Mouse (Mus musculus): ENCODE measurements around the gene Tcerg1l.

Gene Tcerg1l

DNA sequence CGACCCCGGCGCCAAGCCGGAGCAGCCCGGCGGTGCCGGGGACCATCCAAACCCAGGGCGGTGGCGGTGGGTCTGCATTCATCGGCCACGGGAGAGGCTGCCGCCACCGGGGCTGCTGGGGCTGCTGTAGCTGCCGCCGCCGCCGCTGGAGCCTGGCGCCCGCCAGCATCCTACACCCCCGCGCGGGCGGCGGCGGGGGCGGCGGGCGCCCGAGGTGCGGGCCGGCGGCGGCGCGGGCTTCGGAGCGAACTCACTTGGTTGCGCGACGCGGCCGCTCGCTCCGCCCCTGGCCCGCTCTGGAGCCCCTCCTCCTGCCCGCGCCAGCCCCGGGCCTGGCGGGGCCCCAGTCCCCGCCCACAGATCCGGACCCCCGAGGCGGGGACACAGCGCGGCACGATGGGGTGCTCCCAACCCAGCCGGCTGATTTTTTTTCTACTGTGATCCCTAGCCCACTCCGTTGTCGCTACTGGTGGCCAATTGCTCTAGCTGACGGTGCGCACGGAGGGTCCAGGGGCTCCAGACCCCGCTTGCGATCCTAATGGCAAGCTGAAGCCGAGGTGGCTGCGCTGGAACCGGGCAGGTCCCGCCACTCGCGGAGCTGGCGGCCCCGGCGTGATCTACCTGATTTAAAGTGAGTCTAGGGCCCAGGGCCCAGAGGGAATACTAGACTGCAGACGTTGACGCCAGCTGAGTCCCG lies at the start of gene Tcerg1l:
TSS of gene Tcerg1l (minus strand) at position 246 of the 697 bp plus-strand sequence.
- ATAC-seq (ENCODE audit: low TSS enrichment) = peak; percentile 29; the same call in 1 of the 2 replicates

DNA sequence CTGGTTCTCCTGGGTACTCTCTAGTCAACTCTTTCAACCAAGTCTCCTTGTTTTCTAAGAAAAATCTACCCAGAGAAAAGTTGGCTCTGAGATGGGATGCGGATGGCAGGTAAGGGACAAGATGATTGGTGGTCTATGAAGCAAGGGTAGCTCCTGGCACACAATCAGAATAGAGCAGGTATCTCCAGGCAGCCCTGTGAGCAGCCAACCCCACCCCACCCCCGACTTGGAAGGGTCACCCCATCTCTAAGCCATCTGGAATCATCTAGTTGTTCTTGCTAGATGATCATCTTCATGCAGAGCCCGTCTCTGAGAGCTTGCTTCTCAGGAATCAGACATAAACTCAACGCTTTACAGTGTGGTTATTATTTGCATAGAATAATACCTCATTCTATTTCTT lies 44.6 kb upstream of the Tcerg1l start:
- no peak for ATAC-seq (ENCODE audit: low TSS enrichment)

DNA sequence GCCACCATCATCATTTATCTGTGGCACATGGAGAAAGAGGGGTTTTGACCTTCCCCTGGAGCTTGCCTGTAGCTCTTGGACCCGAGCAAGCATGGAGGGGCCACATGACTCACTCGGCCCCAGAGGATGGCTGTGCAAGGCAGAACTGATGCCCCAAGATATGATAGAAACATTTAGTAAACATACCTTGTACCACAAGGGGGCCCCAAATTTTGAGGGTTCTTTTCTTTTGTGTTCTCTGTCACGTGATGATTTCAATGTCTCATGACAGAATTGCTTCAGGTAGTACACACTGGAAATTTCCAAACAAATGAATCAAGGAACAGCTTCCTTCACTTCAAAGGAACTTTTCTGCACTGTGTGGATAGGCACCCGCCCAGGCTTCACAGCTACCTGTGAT lies 35.0 kb upstream of the Tcerg1l start:
- ATAC-seq (ENCODE audit: low TSS enrichment) = no peak

DNA sequence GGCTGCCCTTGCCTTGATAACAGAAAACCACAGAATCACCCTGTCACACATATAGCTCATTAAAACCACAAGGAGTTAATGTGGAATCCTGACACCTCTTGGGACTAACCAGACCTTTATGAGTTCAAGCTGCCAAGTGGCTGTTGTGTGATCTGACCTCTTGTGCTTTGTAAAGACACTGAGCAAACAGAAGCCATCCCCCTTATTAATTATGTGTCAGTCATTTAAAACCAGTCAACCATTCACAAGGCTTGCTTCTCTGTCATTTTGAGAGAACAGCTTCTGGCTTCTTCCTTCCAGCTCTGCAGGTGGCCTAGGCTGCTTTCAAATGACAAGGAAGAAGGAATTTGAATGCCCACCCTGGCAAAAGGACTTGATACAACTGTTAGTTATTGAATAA lies 33.9 kb upstream of the Tcerg1l start:
- no peak for ATAC-seq (ENCODE audit: low TSS enrichment)

DNA sequence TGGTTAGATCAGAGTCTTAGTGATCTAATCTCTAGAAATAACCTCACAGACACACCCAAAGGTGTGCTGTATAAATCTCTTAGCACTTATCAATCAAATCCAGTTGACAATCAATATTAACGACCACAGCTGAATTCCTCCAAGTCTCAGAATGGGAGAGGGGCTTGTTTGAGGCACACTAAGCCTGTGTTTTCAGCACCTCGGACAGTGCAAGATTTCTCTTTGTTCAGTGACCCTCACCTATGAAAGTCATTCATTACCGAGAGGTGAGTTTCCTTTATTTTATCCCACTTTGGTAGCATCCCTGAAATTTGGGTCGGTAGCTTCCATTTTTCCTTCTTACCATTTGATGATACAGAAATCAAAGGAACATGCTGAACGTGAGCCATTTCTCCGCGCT lies 32.4 kb upstream of the Tcerg1l start:
- no peak for ATAC-seq (ENCODE audit: low TSS enrichment)

DNA sequence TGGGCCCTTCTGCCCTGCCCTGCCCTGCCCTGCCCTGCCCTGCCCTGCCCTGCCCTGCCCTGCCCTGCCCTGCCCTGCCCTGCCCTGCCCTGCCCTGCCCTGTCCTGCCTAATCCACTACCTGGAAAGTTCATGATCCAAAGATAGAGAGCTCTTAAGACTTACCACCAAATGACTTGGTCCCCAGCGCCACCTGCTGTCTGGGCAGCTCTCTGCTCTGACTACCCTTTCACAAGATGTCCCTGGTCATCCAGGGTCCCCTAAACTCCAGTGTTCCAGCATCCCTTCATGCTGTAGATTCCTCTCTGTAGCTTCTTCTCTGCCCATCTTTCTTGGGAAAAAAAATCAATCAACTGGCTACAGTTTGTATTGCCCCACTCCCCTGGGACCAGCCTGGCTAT lies 31.3 kb upstream of the Tcerg1l start:
- ATAC-seq (ENCODE audit: low TSS enrichment) = peak; percentile 64; the same call in 1 of the 2 replicates

DNA sequence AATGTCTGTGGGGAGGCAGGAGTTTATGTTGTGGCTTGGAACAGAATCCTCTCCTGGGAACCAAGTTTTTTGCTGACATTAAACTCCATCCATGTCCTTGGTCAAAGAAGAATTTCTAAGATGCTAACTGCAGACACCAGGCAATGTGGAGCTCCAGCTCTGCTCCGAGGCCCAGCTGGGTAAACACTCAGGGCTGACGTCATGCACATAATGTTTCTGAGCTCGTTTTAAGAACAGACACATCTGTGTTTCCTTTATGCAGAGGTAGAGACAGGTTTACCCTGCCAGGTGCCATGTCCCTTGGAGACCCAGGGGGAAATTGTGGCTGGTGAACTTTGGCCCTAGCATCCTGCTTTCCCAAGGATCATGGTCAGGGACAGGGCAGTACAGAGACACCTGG lies 29.9 kb upstream of the Tcerg1l start:
- no peak for ATAC-seq (ENCODE audit: low TSS enrichment)

DNA sequence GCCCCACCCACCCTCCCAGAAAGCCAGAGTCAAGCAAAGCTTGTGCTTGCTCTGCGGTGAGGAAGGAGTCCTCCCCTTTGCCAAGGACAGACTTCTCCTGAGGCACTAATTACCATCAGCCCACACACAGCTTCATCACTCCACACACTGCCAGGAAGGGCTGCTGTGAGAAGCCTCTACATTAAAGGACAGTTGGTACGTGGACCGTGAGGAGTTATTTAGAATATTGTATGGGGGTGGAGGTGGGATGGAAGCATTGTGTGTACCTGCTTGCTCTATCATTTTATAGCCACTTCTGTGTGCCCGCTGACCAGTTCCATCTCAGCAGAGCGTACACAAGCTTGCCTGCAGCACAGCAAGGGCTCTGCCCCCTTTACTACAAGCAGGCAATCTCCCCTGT lies 16.0 kb upstream of the Tcerg1l start:
- ATAC-seq (ENCODE audit: low TSS enrichment) = peak; percentile 90

DNA sequence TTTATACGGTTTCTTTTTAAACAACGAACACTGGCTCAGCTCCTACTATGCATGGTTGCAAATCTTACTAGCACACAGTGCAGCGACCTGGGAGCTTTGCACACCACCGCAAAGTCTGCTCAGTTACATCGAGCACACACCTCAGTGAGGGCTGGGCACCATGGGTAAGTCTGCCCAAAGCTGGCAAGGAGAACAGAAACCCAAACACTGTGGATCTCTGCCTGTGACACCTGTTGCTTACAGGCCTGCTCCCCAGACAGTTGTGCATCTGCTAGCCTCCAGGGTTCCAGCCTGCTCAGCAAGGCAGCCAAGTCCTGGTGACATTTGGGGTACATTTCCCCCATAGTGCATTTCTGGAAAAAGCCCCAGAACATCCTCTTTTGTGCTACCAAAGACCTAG lies 4.1 kb upstream of the Tcerg1l start:
- no peak for ATAC-seq (ENCODE audit: low TSS enrichment)

DNA sequence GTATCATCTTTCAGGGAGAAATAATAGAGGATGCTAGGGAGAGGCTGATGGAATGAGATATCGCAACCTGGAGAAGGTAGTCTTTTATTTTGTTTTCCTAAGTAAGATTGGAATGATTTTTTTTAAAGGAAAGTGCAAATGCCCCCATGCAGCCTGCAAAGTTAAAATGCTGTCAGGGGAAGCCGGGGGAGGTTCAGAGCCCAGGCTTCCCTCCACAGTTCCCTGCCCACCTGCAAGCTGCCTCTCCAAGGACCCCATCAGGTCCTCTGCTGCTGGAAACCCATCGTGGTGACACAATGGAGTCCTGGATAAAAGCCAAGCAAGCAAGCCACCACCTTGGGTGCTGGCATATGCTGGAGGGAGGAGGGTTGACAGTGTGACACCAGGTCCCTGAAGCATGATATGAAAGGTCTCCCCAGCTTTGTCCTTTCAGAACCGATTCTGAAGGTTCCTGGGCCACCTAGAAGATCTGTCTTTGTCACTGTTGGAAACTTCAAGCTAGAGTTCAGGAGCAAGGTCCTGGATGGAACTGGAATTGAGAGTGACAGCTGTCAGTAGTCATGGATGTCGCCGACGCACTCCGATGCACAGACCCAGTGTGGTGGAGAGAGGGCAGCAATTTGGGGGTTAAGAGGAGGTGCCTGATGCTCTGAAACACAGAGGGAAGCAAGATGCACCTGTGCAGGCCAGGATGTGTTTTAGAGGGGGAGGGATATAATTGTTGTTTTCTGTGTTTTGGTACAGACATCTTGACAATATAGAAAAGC lies 3.2 kb upstream of the Tcerg1l start:
- no peak for ATAC-seq (ENCODE audit: low TSS enrichment)

DNA sequence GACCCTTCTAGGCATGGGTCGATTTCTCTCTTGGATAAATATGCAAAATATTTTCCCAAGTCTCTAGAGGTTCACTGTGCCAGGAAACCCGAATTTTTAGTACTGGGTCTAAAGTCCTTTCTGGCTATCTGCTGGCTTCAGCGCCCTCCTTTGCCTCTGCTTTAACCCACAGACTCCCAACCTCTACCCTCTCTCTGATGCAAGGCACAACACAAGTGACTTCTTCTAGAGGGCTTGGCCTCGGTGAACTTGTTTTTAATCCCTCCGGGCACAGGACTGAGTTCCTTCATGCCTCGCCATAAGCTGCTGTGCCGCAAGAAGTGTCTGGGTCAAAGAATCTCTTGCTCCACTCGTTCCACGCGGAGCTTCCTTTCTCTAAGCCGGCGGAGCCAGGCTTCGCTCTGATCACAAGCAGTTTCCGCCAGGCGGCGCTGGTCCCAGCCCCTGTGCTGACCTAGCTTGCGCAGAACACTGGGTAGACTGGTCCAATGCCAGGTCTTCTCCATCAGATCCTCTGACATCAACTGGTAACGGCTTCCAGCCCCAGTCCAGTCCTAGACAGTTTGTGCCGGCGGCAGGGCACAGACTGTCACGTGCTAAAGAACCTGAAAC lies 758 bp upstream of the Tcerg1l start:
- ATAC-seq (ENCODE audit: low TSS enrichment) = peak; percentile 68

DNA sequence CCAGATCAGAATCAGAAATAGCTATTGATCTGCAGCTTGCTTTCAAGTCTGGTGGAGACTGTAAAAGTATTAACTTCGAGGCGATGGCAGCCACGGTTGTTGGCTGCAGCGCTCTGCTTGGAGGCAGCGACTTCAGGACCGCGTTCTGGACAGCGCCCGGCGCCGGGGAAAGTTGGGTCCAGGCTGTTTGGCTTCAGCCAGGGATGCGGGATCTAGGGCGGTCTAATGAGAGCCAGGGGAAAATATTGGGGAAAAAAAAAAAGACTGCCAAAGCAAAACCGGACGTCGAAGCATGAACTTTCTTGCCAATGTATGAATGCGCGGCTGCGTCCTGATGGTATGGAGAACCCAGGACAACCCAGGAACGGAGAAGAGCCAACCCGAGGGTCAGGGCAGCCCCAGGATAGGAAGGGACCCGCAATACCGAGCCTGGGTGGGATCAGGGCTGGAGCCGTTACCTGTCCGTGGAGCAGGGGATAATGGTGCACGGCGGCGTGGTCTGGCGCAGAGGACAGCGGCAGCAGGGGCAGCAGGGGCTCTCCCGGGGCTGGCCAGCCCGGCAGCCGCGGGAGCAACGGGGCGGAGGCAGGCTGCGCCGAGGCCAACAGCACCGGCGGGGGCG lies 556 bp downstream of the Tcerg1l start:
- ATAC-seq (ENCODE audit: low TSS enrichment) = no peak

DNA sequence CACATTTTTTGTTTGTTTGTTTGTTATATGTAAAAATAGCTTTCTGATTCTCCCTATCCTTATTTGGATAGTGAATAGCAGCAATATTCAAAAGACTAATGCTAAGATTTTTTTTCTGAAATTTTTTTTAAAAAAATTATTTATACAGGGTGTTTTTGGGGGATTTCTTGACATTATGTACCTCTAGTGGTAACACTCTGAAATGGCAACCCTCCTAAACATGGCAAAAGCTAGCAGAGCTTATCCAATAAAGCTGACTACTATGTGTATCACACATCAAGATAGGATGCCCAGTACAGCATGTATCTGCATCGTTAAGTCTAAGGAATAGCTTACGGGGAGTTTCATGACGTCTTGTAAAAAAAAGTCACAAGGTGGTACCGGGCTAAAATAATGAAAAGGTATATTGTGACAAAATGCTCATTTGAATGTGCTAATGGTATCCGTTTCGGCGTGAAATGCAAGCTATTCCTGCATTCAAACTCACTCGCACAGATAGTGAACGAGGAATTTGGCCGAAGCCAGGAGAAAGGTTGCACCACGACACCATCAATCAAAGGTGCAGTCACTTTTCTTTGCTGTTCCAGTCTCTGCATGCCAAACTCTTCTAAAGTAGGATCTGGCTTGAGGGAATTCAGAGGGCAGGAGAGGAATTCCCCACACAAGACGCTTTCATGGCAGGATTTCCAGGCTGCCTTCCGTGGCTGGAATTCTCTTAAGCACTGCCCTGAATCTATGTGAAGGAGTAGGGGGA lies 1.2 kb downstream of the Tcerg1l start:
- ATAC-seq (ENCODE audit: low TSS enrichment) = no peak

DNA sequence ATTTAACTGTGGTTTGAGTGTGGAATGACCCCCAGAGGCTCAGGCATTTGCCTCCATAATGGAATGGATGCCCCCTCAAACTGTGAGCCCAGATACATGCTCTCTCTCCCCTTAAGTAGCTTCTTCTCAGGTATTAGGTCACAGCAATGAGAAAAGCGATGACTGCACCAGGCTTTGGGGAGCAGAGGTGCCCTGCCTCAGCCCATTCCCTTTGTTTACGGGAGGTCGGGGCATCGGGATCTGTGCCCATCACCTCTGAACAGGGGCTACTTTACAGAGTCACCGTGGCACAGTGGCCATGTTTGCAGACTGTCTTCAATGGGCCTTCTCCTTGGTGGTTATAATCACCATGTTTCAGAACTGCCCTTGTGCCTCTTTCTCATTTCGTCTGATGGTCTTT lies 7.6 kb downstream of the Tcerg1l start:
- ATAC-seq (ENCODE audit: low TSS enrichment) = no peak

DNA sequence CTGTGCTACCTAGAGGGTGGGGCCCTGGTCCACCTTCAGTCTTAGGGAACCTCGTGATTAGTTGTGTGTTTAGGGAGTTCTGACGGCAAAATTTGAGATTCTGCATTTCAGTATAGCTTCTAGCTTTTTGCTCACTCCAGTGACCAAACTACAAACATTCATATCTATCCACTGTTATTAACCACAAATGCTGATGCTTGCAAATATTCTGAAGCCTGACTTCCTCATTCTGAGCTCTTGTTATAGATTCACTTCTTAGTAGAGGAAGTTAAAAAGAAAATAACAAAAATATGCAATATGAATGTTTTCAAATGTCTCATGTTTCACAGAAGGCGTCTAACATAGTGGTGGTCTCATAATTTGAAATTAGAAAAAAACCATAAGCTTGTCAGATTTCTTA lies 8.5 kb downstream of the Tcerg1l start:
- ATAC-seq (ENCODE audit: low TSS enrichment) = no peak

DNA sequence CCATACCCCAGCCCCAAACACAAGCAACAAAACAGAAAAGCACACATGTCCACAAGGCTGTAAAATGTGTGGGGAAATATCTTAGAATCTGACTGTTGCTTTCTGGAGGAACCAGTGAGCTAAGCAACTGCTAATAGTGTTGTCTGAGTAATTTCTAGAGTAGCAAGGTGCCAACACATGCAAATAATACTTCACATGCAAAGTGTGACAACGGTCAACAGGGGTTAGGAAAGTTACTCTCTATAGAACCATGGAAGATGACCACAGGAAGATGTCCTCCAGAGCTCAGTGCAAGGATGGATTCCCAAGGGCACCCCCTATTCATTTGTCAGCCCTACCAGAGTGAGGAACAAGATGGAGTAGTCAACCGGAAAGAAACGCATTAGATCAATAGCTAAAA lies 18.3 kb downstream of the Tcerg1l start:
- no peak for ATAC-seq (ENCODE audit: low TSS enrichment)

DNA sequence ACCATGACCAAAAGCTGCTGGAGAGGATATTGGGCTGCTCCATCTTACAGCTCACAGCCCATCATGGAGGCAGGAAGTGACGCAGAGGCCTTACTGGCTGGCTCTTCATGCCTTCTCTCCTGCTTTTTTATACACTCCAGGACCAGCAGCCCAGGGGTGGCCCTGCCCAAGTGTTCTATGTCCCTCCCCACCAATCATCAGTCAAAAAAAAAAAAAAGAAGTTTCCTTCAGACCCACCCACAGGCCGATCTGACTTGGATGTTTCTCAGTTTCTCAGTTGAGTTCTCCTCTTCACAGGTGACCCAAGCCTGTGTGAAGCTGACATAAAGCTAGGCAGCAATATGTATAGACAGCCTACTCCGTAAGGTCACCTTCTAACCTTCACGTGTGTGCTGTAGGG lies 19.0 kb downstream of the Tcerg1l start:
- no peak for ATAC-seq (ENCODE audit: low TSS enrichment)

DNA sequence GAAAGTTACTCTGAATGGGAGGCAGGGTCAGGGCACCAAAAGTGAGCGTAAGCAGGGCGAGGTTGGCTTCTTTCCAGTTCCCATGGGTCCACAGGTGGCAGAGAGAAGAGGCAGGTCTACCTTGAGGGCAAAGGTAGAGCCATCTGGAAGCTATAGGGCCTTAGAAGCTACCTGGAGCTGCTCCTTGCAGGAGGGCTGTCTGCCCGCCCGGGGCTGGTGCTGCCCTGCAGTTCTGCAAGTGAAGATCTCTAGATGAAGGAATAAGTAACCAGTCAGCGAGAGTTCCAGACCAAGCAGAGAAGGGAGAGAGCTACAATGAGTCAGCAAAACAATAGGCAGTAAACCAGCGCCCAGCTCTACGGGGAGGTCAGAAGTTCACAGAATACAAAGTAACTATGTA lies 22.0 kb downstream of the Tcerg1l start:
- ATAC-seq (ENCODE audit: low TSS enrichment) = no peak

DNA sequence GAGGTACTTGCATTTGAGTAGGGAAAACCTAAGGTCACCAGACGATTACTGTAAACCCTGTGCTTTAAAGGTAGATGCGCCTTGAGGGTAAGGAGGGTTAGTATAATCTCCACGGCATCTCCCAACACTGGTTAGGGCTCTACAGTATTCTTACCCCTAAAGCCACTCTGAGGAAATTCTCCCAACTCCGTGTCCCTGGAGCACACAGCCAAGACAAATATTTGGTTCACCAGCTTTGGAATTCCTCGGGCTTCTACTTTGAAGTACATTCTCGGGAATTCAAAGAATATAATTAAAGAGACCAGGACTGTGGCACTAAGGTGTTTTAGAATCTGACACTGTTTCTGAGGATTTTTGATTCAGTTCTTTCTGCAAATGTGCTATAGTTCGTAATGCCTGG lies 23.2 kb downstream of the Tcerg1l start:
- no peak for ATAC-seq (ENCODE audit: low TSS enrichment)

DNA sequence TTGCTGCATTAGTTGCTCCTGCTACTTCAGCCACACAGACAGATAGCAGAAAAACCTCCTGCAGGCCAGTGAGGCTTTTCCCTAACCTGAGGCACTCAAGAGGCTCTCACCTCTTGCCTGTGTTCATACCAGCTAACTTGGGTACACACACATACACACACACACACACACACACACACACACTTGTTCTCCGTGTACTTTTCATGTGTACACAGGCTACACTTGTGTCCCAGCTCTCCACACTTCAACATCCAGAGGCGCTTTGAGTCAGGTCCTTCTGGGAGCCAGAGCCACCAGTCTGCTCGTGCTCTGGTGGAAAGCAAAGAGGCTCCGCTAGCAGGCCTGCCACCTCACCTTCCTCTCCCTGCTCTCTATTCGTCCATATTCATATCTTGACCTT lies 24.0 kb downstream of the Tcerg1l start:
- ATAC-seq (ENCODE audit: low TSS enrichment) = no peak

DNA sequence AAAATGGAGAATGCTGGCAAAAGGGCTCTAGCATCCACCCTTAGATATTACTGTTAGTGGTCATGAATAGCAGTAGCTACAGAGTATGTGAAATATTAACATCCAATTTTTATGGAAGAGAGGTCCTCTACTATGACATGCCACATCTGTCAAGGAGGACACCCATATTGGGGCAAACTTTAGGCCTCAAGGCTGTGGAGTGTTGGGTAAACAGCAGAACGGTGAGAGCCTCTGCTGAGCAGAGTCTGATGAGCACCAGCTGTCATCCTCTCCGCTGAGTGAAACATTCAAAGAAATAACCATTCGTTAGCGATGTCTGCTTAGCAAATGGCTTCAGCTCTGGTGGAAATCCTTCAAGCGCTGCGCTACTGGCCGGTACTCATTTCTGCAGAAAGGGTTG lies 30.0 kb downstream of the Tcerg1l start:
- no peak for ATAC-seq (ENCODE audit: low TSS enrichment)

DNA sequence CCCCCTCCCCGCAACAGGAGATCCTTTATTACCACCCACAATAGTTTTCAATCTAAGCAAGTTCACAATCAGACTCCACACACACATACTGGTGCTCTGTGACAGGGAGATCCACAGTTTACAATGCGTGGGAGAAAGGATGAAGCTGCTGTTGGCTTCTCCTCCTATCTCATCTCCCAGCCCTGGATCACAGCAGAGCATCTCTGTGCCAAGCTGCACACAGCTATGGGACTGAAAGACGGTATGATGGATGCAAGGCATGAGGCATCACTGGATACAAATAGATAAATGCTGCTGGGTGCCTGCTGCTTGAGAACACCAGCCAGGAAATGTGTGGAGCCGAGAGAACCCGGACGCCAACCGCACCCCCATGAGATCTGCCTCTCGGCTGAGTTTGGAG lies 32.0 kb downstream of the Tcerg1l start:
- peak; percentile 69 for ATAC-seq (ENCODE audit: low TSS enrichment)
